Mouse (Mus musculus) myocyte (in vitro differentiated cells): Measurements from ENCODE around the gene Slit3. TPM values are rescaled to one million over a fixed set of nuclear protein-coding genes. Genes with fewer than 3 reads are reported as not detected.

ENCODE experiments used
- H3K27me3 ChIP-seq: one replicate; pipeline ENCODE4 v1.6.1; 2011; ENCODE audit not compliant: control insufficient read depth, insufficient read depth, insufficient read length
- H3K36me3 ChIP-seq: one replicate; pipeline ENCODE4 v1.6.1; 2011; ENCODE audit not compliant: control insufficient read depth, insufficient read depth
- H3K4me2 ChIP-seq: one replicate; pipeline ENCODE4 v1.6.1; 2011; ENCODE audit warnings: low read depth, control low read depth
- H3K4me3 ChIP-seq: one replicate; pipeline ENCODE4 v1.5.1; 2011; ENCODE audit warnings: mild to moderate bottlenecking, control low read depth, moderate library complexity
- H3K79me2 ChIP-seq: one replicate; pipeline ENCODE4 v1.6.1; 2011; ENCODE audit not compliant: control insufficient read depth, insufficient read depth
- H3ac ChIP-seq: one replicate; pipeline ENCODE4 v1.6.1; 2011; ENCODE audit not compliant: control insufficient read depth, insufficient read length
- CEBPB ChIP-seq: IDR thresholded peaks from 2 replicates; pipeline ENCODE4 v1.6.1; 2011; ENCODE audit warnings: mild to moderate bottlenecking, moderate library complexity; ENCODE audit not compliant: poor library complexity, insufficient read depth, severe bottlenecking
- E2F4 ChIP-seq: IDR thresholded peaks from one replicate; pipeline ENCODE4 v1.6.1; 2011; ENCODE audit warnings: mild to moderate bottlenecking, control low read depth, moderate library complexity; ENCODE audit not compliant: insufficient read depth
- MAX ChIP-seq: IDR thresholded peaks from one replicate; pipeline ENCODE4 v1.6.1; 2011; ENCODE audit warnings: low read depth, mild to moderate bottlenecking, control low read depth
- MYOD1 ChIP-seq, 3 experiments: IDR thresholded peaks; one replicate each; pipeline ENCODE4 v1.6.1; 2011; ENCODE audit warnings: control low read depth in 2 of 3, low read depth in 2 of 3, mild to moderate bottlenecking in 2 of 3, moderate library complexity in 1 of 3; ENCODE audit not compliant: insufficient read length in 2 of 3, control insufficient read depth in 1 of 3
- MYOG ChIP-seq, 3 experiments: IDR thresholded peaks; one replicate each; pipeline ENCODE4 v1.6.1; 2011; ENCODE audit warnings: control low read depth in 2 of 3, low read depth in 2 of 3, mild to moderate bottlenecking in 2 of 3; ENCODE audit not compliant: insufficient read length in 2 of 3, control insufficient read depth in 1 of 3, insufficient read depth in 1 of 3
- POLR2A ChIP-seq: IDR thresholded peaks from one replicate; pipeline ENCODE4 v1.6.1; 2011; ENCODE audit warnings: low read depth, mild to moderate bottlenecking, control low read depth, moderate library complexity; ENCODE audit not compliant: insufficient read length
- POLR2AphosphoS2 ChIP-seq: IDR thresholded peaks from one replicate; pipeline ENCODE4 v1.6.1; 2011; ENCODE audit warnings: low read depth, control low read depth; ENCODE audit not compliant: insufficient read length
- REST ChIP-seq: IDR thresholded peaks from one replicate; pipeline ENCODE4 v1.6.1; 2011; ENCODE audit warnings: mild to moderate bottlenecking, control low read depth, moderate library complexity; ENCODE audit not compliant: insufficient read depth, insufficient read length
- SRF ChIP-seq: IDR thresholded peaks from one replicate; pipeline ENCODE4 v1.6.1; 2011; ENCODE audit warnings: low read depth; ENCODE audit not compliant: control insufficient read depth, insufficient read length
- TCF12 ChIP-seq: IDR thresholded peaks from one replicate; pipeline ENCODE4 v1.6.1; 2011; ENCODE audit warnings: mild to moderate bottlenecking, control low read depth; ENCODE audit not compliant: poor library complexity, insufficient read depth, severe bottlenecking
- TCF3 ChIP-seq: IDR thresholded peaks from one replicate; pipeline ENCODE4 v1.6.1; 2011; ENCODE audit warnings: low read depth, control low read depth; ENCODE audit not compliant: insufficient read length
- USF1 ChIP-seq: IDR thresholded peaks from one replicate; pipeline ENCODE4 v1.6.1; 2011; ENCODE audit warnings: low read depth, mild to moderate bottlenecking, control low read depth, moderate library complexity
- polyA plus RNA-seq: library from polyadenylated mRNA; unstranded; fragments of >200 nt; fragmentation: generic; extraction: Trizol; gene quantifications from one replicate; pipeline ENCODE4 v1.2.1, GENCODE M21; 2012; ENCODE audit warnings: missing spikeins

Slit3 gene
- polyA plus RNA-seq, 1 experiment: not detected

GRCm38 (mm10) chr11:35505817-35506216 is 384.8 kb downstream of the Slit3 start:
- no peaks in the 10 kb centered on the region for H3K36me3 ChIP-seq
- no peaks in the 10 kb centered on the region for H3K27me3 ChIP-seq
- no peak overlapping the region for H3K4me3 ChIP-seq
- H3K4me2 ChIP-seq: no peak overlapping the region
- H3K79me2 ChIP-seq: no peaks in the 10 kb centered on the region
- no peak overlapping the region for H3ac ChIP-seq
- TF ChIP-seq TCF12 (no peak), USF1 (no peak), MAX (no peak), MYOD1 (IDR thresholded peaks at IDR 0.05; ENCODE audit: control insufficient read depth in 1 of 3, insufficient read length in 2 of 3, low read depth in 2 of 3) (no peak), SRF (no peak), POLR2AphosphoS2 (no peak), CEBPB (no peak), REST (no peak), MYOG (IDR thresholded peaks at IDR 0.05; ENCODE audit: control insufficient read depth in 1 of 3, insufficient read depth in 1 of 3, insufficient read length in 2 of 3, low read depth in 2 of 3) (no peak), POLR2A (no peak), TCF3 (no peak)

GRCm38 (mm10) chr11:35507781-35508390 is 386.9 kb downstream of the Slit3 start:
- no peaks in the 10 kb centered on the region for H3K27me3 ChIP-seq
- H3K36me3 ChIP-seq: no peaks in the 10 kb centered on the region
- H3K4me2 ChIP-seq: no peak overlapping the region
- TF ChIP-seq MYOD1 (IDR thresholded peaks at IDR 0.05; ENCODE audit: control insufficient read depth in 1 of 3, insufficient read length in 2 of 3, low read depth in 2 of 3) (no peak), POLR2A (no peak), TCF3 (no peak), CEBPB (no peak)
- H3K79me2 ChIP-seq: no peaks in the 10 kb centered on the region
- H3K4me3 ChIP-seq: no peak overlapping the region
- no peak overlapping the region for H3ac ChIP-seq

GRCm38 (mm10) chr11:35512686-35513085 is 391.7 kb downstream of the Slit3 start:
- TF ChIP-seq TCF3 (no peak), SRF (no peak), MYOG (IDR thresholded peaks at IDR 0.05; ENCODE audit: control insufficient read depth in 1 of 3, insufficient read depth in 1 of 3, insufficient read length in 2 of 3, low read depth in 2 of 3) (no peak), POLR2A (no peak), POLR2AphosphoS2 (no peak), MAX (no peak), E2F4 (no peak), MYOD1 (IDR thresholded peaks at IDR 0.05; ENCODE audit: control insufficient read depth in 1 of 3, insufficient read length in 2 of 3, low read depth in 2 of 3) (no peak), REST (no peak), CEBPB (no peak), USF1 (no peak), TCF12 (no peak)
- H3K4me2 ChIP-seq: no peak overlapping the region

GRCm38 (mm10) chr11:35513343-35513742 is 392.3 kb downstream of the Slit3 start:
- no peaks in the 10 kb centered on the region for H3K79me2 ChIP-seq

More at GRCm38 (mm10) chr11:35512686-35513085, 391.7 kb downstream of the Slit3 start:
- H3K79me2 ChIP-seq: no peaks in the 10 kb centered on the region
- no peaks in the 10 kb centered on the region for H3K27me3 ChIP-seq
- no peaks in the 10 kb centered on the region for H3K36me3 ChIP-seq
- H3ac ChIP-seq: no peak overlapping the region
- H3K4me3 ChIP-seq: no peak overlapping the region

GRCm38 (mm10) chr11:35522802-35523452 is 401.9 kb downstream of the Slit3 start:
- no peaks in the 10 kb centered on the region for H3K36me3 ChIP-seq
- H3ac ChIP-seq: no peak overlapping the region
- no peaks in the 10 kb centered on the region for H3K27me3 ChIP-seq
- no peak overlapping the region for H3K4me2 ChIP-seq
- TF ChIP-seq MAX (no peak), REST (no peak), MYOD1 (IDR thresholded peaks at IDR 0.05; ENCODE audit: control insufficient read depth in 1 of 3, insufficient read length in 2 of 3, low read depth in 2 of 3) (no peak), CEBPB (no peak), MYOG (IDR thresholded peaks at IDR 0.05; ENCODE audit: control insufficient read depth in 1 of 3, insufficient read depth in 1 of 3, insufficient read length in 2 of 3, low read depth in 2 of 3) (no peak), POLR2AphosphoS2 (no peak), USF1 (no peak), TCF12 (no peak)
- no peak overlapping the region for H3K4me3 ChIP-seq
- no peaks in the 10 kb centered on the region for H3K79me2 ChIP-seq

More at GRCm38 (mm10) chr11:35513343-35513742, 392.3 kb downstream of the Slit3 start:
- Histone ChIP-seq H3K27me3 (no peaks in the 10 kb centered on the region), H3K4me2 (no peak overlapping the region), H3K4me3 (no peak overlapping the region), H3K36me3 (no peaks in the 10 kb centered on the region), H3ac (no peak overlapping the region)
- TF ChIP-seq MYOG (IDR thresholded peaks at IDR 0.05; ENCODE audit: control insufficient read depth in 1 of 3, insufficient read depth in 1 of 3, insufficient read length in 2 of 3, low read depth in 2 of 3) (no peak), SRF (no peak), E2F4 (no peak), MYOD1 (IDR thresholded peaks at IDR 0.05; ENCODE audit: control insufficient read depth in 1 of 3, insufficient read length in 2 of 3, low read depth in 2 of 3) (no peak), CEBPB (no peak), POLR2A (no peak)
